21 mouse cellular contexts compared by ENCODE assay signal in the genomic region with DNA sequence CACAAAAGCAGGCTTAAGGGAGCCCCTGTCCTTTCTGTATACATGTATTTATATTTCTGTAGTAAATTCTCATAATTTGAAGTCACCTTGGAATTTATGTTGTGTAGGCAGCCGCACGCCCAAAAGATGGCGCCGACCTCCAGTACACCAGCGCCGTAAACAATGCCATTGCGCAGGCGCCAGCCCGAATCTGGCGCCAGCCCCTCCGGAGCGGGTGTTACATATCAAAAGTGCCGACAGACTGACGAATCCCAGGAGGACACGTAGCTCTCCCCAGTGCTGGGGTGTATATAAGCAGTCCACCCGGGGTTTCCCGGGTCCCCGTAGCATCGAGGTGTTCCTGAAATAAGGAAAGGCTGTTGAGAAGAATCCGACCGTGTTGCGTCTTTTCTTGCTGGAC.
DNase-seq lines count a peak whose midpoint lies in the region; ATAC-seq and TF ChIP-seq lines count a peak whose summit lies in the region.
"Had no signal": no experiment of that assay in that cellular context is flagged by ENCODE, and none has a peak within 500 bp of the region (broad histone marks: within the 10 kb centered on the region; RNA-seq: fewer than 3 reads in every experiment).

No protein-coding gene starts in this region.

- no peak for TF ChIP-seq POLR2A in heart, adult 2 months (IDR thresholded peaks at IDR 0.05; ENCODE audit: insufficient read depth, low read depth, low read length)

- intact Hi-C loops in heart, adult 2 months (cut with DNase I) = no loop called here

- ATAC-seq in heart, embryonic 11.5 days (replicated peaks; ENCODE audit: insufficient number of reproducible peaks, low FRiP score, low TSS enrichment) = no peak
- no peak for ATAC-seq in heart, embryonic 16.5 days (replicated peaks; ENCODE audit: extremely low read depth, insufficient read depth, low FRiP score)
- no peak for ATAC-seq in kidney, embryonic 14.5 days (ENCODE audit: low FRiP score, low TSS enrichment)
- ATAC-seq: forebrain, embryonic 15.5 days; inflammation-experienced regulatory T-cells, adult 6 months; Patski had no signal

- no peaks in the 10 kb centered on the region for H3K27me3 ChIP-seq in heart, adult 2 months (ENCODE audit: control insufficient read depth, insufficient read depth, low read length)
- no peaks in the 10 kb centered on the region for H3K27me3 ChIP-seq in heart, embryonic 11.5 days (ENCODE audit: control insufficient read depth, insufficient read depth, low read length)
- no peaks in the 10 kb centered on the region for H3K27me3 ChIP-seq in heart, embryonic 16.5 days (ENCODE audit: control insufficient read depth, insufficient read depth, low read length)
- H3K27me3 ChIP-seq in kidney, embryonic 14.5 days (ENCODE audit: control insufficient read depth, insufficient read depth, low read length) = no peaks in the 10 kb centered on the region
- H3K27me3 ChIP-seq: CH12.LX; forebrain, embryonic 15.5 days; liver, embryonic 13.5 days; Patski had no signal

- no peak overlapping the region for H3K27ac ChIP-seq in heart, adult 2 months
- no peak overlapping the region for H3K27ac ChIP-seq in heart, embryonic 11.5 days (ENCODE audit: low read depth, low read length)
- H3K27ac ChIP-seq in heart, embryonic 16.5 days (ENCODE audit: low read length) = no peak overlapping the region
- H3K27ac ChIP-seq in kidney, embryonic 14.5 days (ENCODE audit: low read depth, low read length) = no peak overlapping the region
- H3K27ac ChIP-seq: forebrain, embryonic 15.5 days; hindbrain, embryonic 14.5 days; liver, embryonic 13.5 days had no signal

- no peaks in the 10 kb centered on the region for H3K4me1 ChIP-seq in heart, adult 2 months (ENCODE audit: control insufficient read depth, insufficient read depth, low read length)
- no peaks in the 10 kb centered on the region for H3K4me1 ChIP-seq in heart, embryonic 11.5 days (ENCODE audit: control insufficient read depth, insufficient read depth, low read length)
- no peaks in the 10 kb centered on the region for H3K4me1 ChIP-seq in heart, embryonic 16.5 days (ENCODE audit: control insufficient read depth, insufficient read depth, low read length)
- no peaks in the 10 kb centered on the region for H3K4me1 ChIP-seq in kidney, embryonic 14.5 days (ENCODE audit: control insufficient read depth, insufficient read depth, low read length)
- H3K4me1 ChIP-seq: forebrain, embryonic 15.5 days; liver, embryonic 13.5 days had no signal

- H3K9ac ChIP-seq in heart, adult 2 months (ENCODE audit: low read depth, low read length) = no peak overlapping the region
- H3K9ac ChIP-seq in heart, embryonic 11.5 days (ENCODE audit: low read depth, low read length) = no peak overlapping the region
- no peak overlapping the region for H3K9ac ChIP-seq in heart, embryonic 16.5 days (ENCODE audit: low read length)
- no peak overlapping the region for H3K9ac ChIP-seq in kidney, embryonic 14.5 days (ENCODE audit: low read depth, low read length)
- H3K9ac ChIP-seq: forebrain, embryonic 15.5 days; hindbrain, embryonic 14.5 days; liver, embryonic 13.5 days had no signal

- WGBS in heart, adult 2 months = 62% methylated on average over 22 of the region's 22 CpGs
- WGBS in heart, embryonic 11.5 days (ENCODE audit: insufficient replicate concordance) = 60% methylated on average over 22 of the region's 22 CpGs
- 53% methylated on average over 22 of the region's 22 CpGs for WGBS in heart, embryonic 16.5 days
- 93% methylated on average over 22 of the region's 22 CpGs for WGBS in kidney, embryonic 14.5 days

- peak; percentile 17; the same call in 1 of the 2 replicates for TF ChIP-seq CTCF in heart, adult 2 months (IDR thresholded peaks at IDR 0.05)

- H3K4me2 ChIP-seq in heart, embryonic 11.5 days = no peak overlapping the region
- H3K4me2 ChIP-seq in heart, embryonic 16.5 days (ENCODE audit: low read depth, low read length) = peak overlapping the region; percentile 36
- H3K4me2 ChIP-seq in kidney, embryonic 14.5 days (replicated peaks; ENCODE audit: low read depth, low read length) = no peak overlapping the region
- H3K4me2 ChIP-seq: forebrain, embryonic 15.5 days; hindbrain, embryonic 14.5 days; liver, embryonic 13.5 days; midbrain, embryonic 11.5 days had no signal

- no peaks in the 10 kb centered on the region for H3K9me3 ChIP-seq in heart, embryonic 11.5 days (replicated peaks; ENCODE audit: control insufficient read depth, low read length)
- H3K9me3 ChIP-seq in heart, embryonic 16.5 days (replicated peaks; ENCODE audit: control insufficient read depth, low read length) = no peaks in the 10 kb centered on the region
- H3K9me3 ChIP-seq in kidney, embryonic 14.5 days (ENCODE audit: control insufficient read depth, low read length) = no peaks in the 10 kb centered on the region
- H3K9me3 ChIP-seq: forebrain, embryonic 15.5 days; liver, embryonic 13.5 days had no signal

- no peaks in the 10 kb centered on the region for H3K36me3 ChIP-seq in heart, adult 2 months (ENCODE audit: control insufficient read depth, insufficient read depth, low read length)
- H3K36me3 ChIP-seq in heart, embryonic 11.5 days (ENCODE audit: control insufficient read depth, insufficient read depth, low read length) = no peaks in the 10 kb centered on the region
- H3K36me3 ChIP-seq in heart, embryonic 16.5 days (ENCODE audit: control insufficient read depth, insufficient read depth) = no peaks in the 10 kb centered on the region
- no peaks in the 10 kb centered on the region for H3K36me3 ChIP-seq in kidney, embryonic 14.5 days (ENCODE audit: control insufficient read depth, insufficient read depth, low read length)
- H3K36me3 ChIP-seq: forebrain, embryonic 15.5 days; G1E; liver, embryonic 13.5 days had no signal

- no peaks in the 10 kb centered on the region for H3K79me2 ChIP-seq in heart, adult 2 months (replicated peaks; ENCODE audit: control insufficient read depth, insufficient read depth, low read length)

- H3K4me3 ChIP-seq in heart, adult 2 months = no peak overlapping the region
- no peak overlapping the region for H3K4me3 ChIP-seq in heart, embryonic 11.5 days (ENCODE audit: low read depth, low read length)
- H3K4me3 ChIP-seq in heart, embryonic 16.5 days (ENCODE audit: low read length) = peak overlapping the region; percentile 17
- H3K4me3 ChIP-seq in kidney, embryonic 14.5 days (ENCODE audit: low read length) = no peak overlapping the region
- H3K4me3 ChIP-seq: forebrain, embryonic 15.5 days; liver, embryonic 13.5 days had no signal

- peak; percentile 51 to 52 for DNase-seq in heart, adult 2 months
- peak; percentile 19 for DNase-seq in heart, adult 8-10 months (ENCODE audit: low spot score)
- peak; percentile 33 for DNase-seq in testis, postnatal 14 days (ENCODE audit: low spot score)
- no peak for DNase-seq in gastrocnemius, postnatal 25 days
- DNase-seq: adrenal gland, postnatal 14 days; cerebellum, adult 8-10 months; kidney, adult 18-20 months; kidney, postnatal 10 days; liver, embryonic 13.5 days; lung, adult 2 months; lung, postnatal 14 days had no signal

- TF ChIP-seq EP300 in heart, adult 2 months (IDR thresholded peaks at IDR 0.05; ENCODE audit: insufficient read depth, low read depth, low read length) = no peak
